ENCODE assay signal across 8 mouse cellular contexts in genomic region chr2:30161809-30162208, GRCm38 (mm10). TPM values are rescaled to one million over a fixed set of nuclear protein-coding genes. Genes with fewer than 3 reads are reported as not detected.
DNase-seq lines count a peak whose midpoint lies in the region; ATAC-seq and TF ChIP-seq lines count a peak whose summit lies in the region.

No protein-coding gene starts in this region.

- TF ChIP-seq POLR2A in kidney, adult 2 months (IDR thresholded peaks at IDR 0.05; ENCODE audit: low read depth, low read length) = no peak
- TF ChIP-seq POLR2A in CH12.LX (IDR thresholded peaks at IDR 0.05; ENCODE audit: low read depth, low read length) = no peak

- peak; percentile 27; the same call in 1 of the 2 replicates for TF ChIP-seq CTCF in kidney, adult 2 months (conservative IDR thresholded peaks at IDR 0.05; ENCODE audit: insufficient read depth, insufficient read length, low read depth, low read length)
- peak; percentile 41 to 94 for TF ChIP-seq CTCF in CH12.LX (conservative IDR thresholded peaks at IDR 0.05 in 1 of 2, IDR thresholded peaks at IDR 0.05 in 1 of 2; ENCODE audit: low read depth in 2 of 2, low read length in 2 of 2)
- TF ChIP-seq CTCF in lung, postnatal 0 days (IDR thresholded peaks at IDR 0.05) = peak; percentile 85

- H3K27me3 ChIP-seq in kidney, adult 2 months (replicated peaks; ENCODE audit: control insufficient read depth, insufficient read depth, low read length) = no peaks in the 10 kb centered on the region
- H3K27me3 ChIP-seq in CH12.LX (replicated peaks) = no peaks in the 10 kb centered on the region
- no peaks in the 10 kb centered on the region for H3K27me3 ChIP-seq in lung, postnatal 0 days (replicated peaks; ENCODE audit: insufficient read depth, low read length)
- H3K27me3 ChIP-seq in neural tube, embryonic 15.5 days (replicated peaks) = no peaks in the 10 kb centered on the region

- H3K4me1 ChIP-seq in kidney, adult 2 months (ENCODE audit: control insufficient read depth, insufficient read depth, low read length) = no peaks in the 10 kb centered on the region
- H3K4me1 ChIP-seq in CH12.LX (ENCODE audit: control insufficient read depth in 1 of 2, insufficient read depth in 2 of 2) = no peaks in the 10 kb centered on the region
- H3K4me1 ChIP-seq in lung, postnatal 0 days (ENCODE audit: insufficient read depth, low read depth, low read length) = no peaks in the 10 kb centered on the region
- peaks cover 3% of the 10 kb centered on the region; the same call in 1 of the 2 replicates for H3K4me1 ChIP-seq in neural tube, embryonic 15.5 days

- dilution Hi-C loops in CH12.LX (cut with MboI; ENCODE audit: extremely low pct_ligation_motif_present, extremely low pct_unique_long_range_greater_than_20kb, low sequenced_read_pairs) = no loop called here

- H3K27ac ChIP-seq in kidney, adult 2 months (ENCODE audit: insufficient read depth, low read depth, low read length) = no peak overlapping the region
- H3K27ac ChIP-seq in CH12.LX (ENCODE audit: insufficient read depth, low read depth) = no peak overlapping the region
- no peak overlapping the region for H3K27ac ChIP-seq in lung, postnatal 0 days (ENCODE audit: low read length)
- no peak overlapping the region for H3K27ac ChIP-seq in neural tube, embryonic 15.5 days (replicated peaks)

- no peak overlapping the region for H3K4me2 ChIP-seq in CH12.LX (ENCODE audit: insufficient read depth, low read depth, poor library complexity, severe bottlenecking)
- no peak overlapping the region for H3K4me2 ChIP-seq in lung, postnatal 0 days (replicated peaks; ENCODE audit: low read depth, low read length)
- no peak overlapping the region for H3K4me2 ChIP-seq in neural tube, embryonic 15.5 days

- peak; percentile 88 for TF ChIP-seq RAD21 in CH12.LX (IDR thresholded peaks at IDR 0.05; ENCODE audit: low read depth, low read length)

- DNase-seq in kidney, adult 2 months = peak; percentile 59
- no peak for DNase-seq in kidney, adult 11 months
- peak; percentile 59 for DNase-seq in CH12.LX (ENCODE audit: extremely low read depth)
- DNase-seq in adipocyte (ENCODE audit: low spot score) = peak; percentile 71
- DNase-seq in lung, postnatal 0 days (ENCODE audit: low spot score) = peak; percentile 65
- no peak for DNase-seq in layer of hippocampus, adult 9-11 months
- no peak for DNase-seq in left cerebral cortex, postnatal 36 days (ENCODE audit: low spot score in 2 of 2)

- H3K4me3 ChIP-seq in kidney, adult 2 months (ENCODE audit: insufficient read depth, low read depth, low read length) = no peak overlapping the region
- no peak overlapping the region for H3K4me3 ChIP-seq in CH12.LX (replicated peaks in 1 of 3; ENCODE audit: low read depth in 2 of 3, low read length in 2 of 3, poor library complexity in 1 of 3)
- H3K4me3 ChIP-seq in lung, postnatal 0 days (ENCODE audit: low read depth, low read length) = no peak overlapping the region
- no peak overlapping the region for H3K4me3 ChIP-seq in neural tube, embryonic 15.5 days (replicated peaks)

- no peak for TF ChIP-seq EP300 in CH12.LX (IDR thresholded peaks at IDR 0.05; ENCODE audit: low read length)
- no peak for TF ChIP-seq EP300 in lung, postnatal 0 days (IDR thresholded peaks at IDR 0.05)

- no peak for ATAC-seq in lung, postnatal 0 days
- no peak for ATAC-seq in neural tube, embryonic 15.5 days (ENCODE audit: low FRiP score)

- no peaks in the 10 kb centered on the region for H3K79me2 ChIP-seq in CH12.LX (replicated peaks; ENCODE audit: control insufficient read depth, extremely low read depth, insufficient read depth, poor library complexity, severe bottlenecking)

- no peaks in the 10 kb centered on the region for H3K36me3 ChIP-seq in kidney, adult 2 months (ENCODE audit: control insufficient read depth, insufficient read depth, low read length)
- H3K36me3 ChIP-seq in CH12.LX (replicated peaks in 1 of 2; ENCODE audit: control insufficient read depth in 1 of 2, insufficient read depth in 1 of 2, low read length in 1 of 2) = no peaks in the 10 kb centered on the region
- H3K36me3 ChIP-seq in lung, postnatal 0 days (ENCODE audit: insufficient read depth, low read length) = no peaks in the 10 kb centered on the region
- no peaks in the 10 kb centered on the region for H3K36me3 ChIP-seq in neural tube, embryonic 15.5 days

- in situ Hi-C loops in CH12.LX (cut with MboI; ENCODE audit: low pct_ligation_motif_present, low pct_unique_long_range_greater_than_20kb, low sequenced_read_pairs) = loop anchor here (10.0 kb wide), 1 partner anchor 117 kb away; the partner anchor contains the start of gene Wdr34

- intact Hi-C loops in left cerebral cortex, postnatal 36 days (cut with DNase I) = loop anchor here (5.0 to 10.0 kb wide), 2 partner anchors 35 to 87 kb away; partner anchors contain the start of gene Pkn3

- peaks cover 10% of the 10 kb centered on the region for H3K9me3 ChIP-seq in CH12.LX (replicated peaks; ENCODE audit: low read length)
- no peaks in the 10 kb centered on the region for H3K9me3 ChIP-seq in lung, postnatal 0 days (ENCODE audit: low read length)
- H3K9me3 ChIP-seq in neural tube, embryonic 15.5 days (replicated peaks) = peaks cover 4% of the 10 kb centered on the region; the same call in 1 of the 2 replicates

- H3K9ac ChIP-seq in CH12.LX (ENCODE audit: insufficient read depth, low read depth) = no peak overlapping the region
- H3K9ac ChIP-seq in lung, postnatal 0 days (replicated peaks; ENCODE audit: low read depth) = no peak overlapping the region
- H3K9ac ChIP-seq in neural tube, embryonic 15.5 days (replicated peaks) = no peak overlapping the region

TF ChIP-seq in CH12.LX, 34 proteins besides CTCF, POLR2A, EP300 and RAD21:
- TF ChIP-seq SMC3 (IDR thresholded peaks at IDR 0.05; ENCODE audit: low read depth, low read length) (peak; percentile 91), ZC3H11A (IDR thresholded peaks at IDR 0.05; ENCODE audit: low read depth, low read length) (peak; percentile 74), MAX (IDR thresholded peaks at IDR 0.05; ENCODE audit: low read length) (no peak)

RNA-seq across cellular contexts. Expression of gene Endog, which starts 9.5 kb away (rescaled TPM):
- polyA plus RNA-seq in kidney, adult 2 months (2012; rRNA removed) = 78.0 and 98.0 TPM in 2 replicates
- 9.2 and 9.7 TPM in 2 replicates for total RNA-seq in CH12.LX (2012; rRNA removed)
- 0.23 TPM in 1 of 2 replicates, not detected in the other for total RNA-seq in CH12.LX (2014; rRNA removed)
- polyA plus RNA-seq in CH12.LX (2012; ENCODE audit: insufficient read length, low read depth) = not detected in 2 replicates
- 19.6 and 24.4 TPM in 2 replicates for polyA plus RNA-seq in lung, postnatal 0 days (2015; fragmentation: Nextera tagmentation; extraction: Ambion mirVana)
- 26.9 and 27.1 TPM in 2 replicates for polyA plus RNA-seq in neural tube, embryonic 15.5 days (2015; fragmentation: Nextera tagmentation; extraction: Ambion mirVana)
- total RNA-seq in left cerebral cortex, postnatal 36 days (2021) = 10 to 100 TPM; 19.3 to 25.0 TPM

RNA-seq across cellular contexts. Expression of gene Spout1, which starts 16.4 kb away (rescaled TPM):
- polyA plus RNA-seq in kidney, adult 2 months (2012; rRNA removed) = 22.8 and 23.6 TPM in 2 replicates
- total RNA-seq in CH12.LX (2012; rRNA removed) (49.2 and 56.7 TPM in 2 replicates), CH12.LX (2014; rRNA removed) (34.8 and 38.4 TPM in 2 replicates)
- 62.3 and 63.7 TPM in 2 replicates for polyA plus RNA-seq in CH12.LX (2012; ENCODE audit: insufficient read length, low read depth)
- polyA plus RNA-seq in lung, postnatal 0 days (2015; fragmentation: Nextera tagmentation; extraction: Ambion mirVana) = 21.7 and 23.4 TPM in 2 replicates
- polyA plus RNA-seq in neural tube, embryonic 15.5 days (2015; fragmentation: Nextera tagmentation; extraction: Ambion mirVana) = 70.5 and 72.5 TPM in 2 replicates
- 10 to 100 TPM; 36.8 to 37.4 TPM for total RNA-seq in left cerebral cortex, postnatal 36 days (2021)

RNA-seq across cellular contexts. Expression of gene Tbc1d13, which starts 28.3 kb away (rescaled TPM):
- polyA plus RNA-seq in kidney, adult 2 months (2012; rRNA removed) = 156 and 161 TPM in 2 replicates
- 32.1 and 35.1 TPM in 2 replicates for total RNA-seq in CH12.LX (2012; rRNA removed)
- 21.4 and 25.9 TPM in 2 replicates for total RNA-seq in CH12.LX (2014; rRNA removed)
- polyA plus RNA-seq in CH12.LX (2012; ENCODE audit: insufficient read length, low read depth) = 36.1 and 36.8 TPM in 2 replicates
- polyA plus RNA-seq in lung, postnatal 0 days (2015; fragmentation: Nextera tagmentation; extraction: Ambion mirVana) = 4.5 and 6.5 TPM in 2 replicates
- 11.3 TPM in 2 replicates for polyA plus RNA-seq in neural tube, embryonic 15.5 days (2015; fragmentation: Nextera tagmentation; extraction: Ambion mirVana)
- 10 to 100 TPM; 48.0 to 63.9 TPM for total RNA-seq in left cerebral cortex, postnatal 36 days (2021)

RNA-seq across cellular contexts. Expression of gene Zer1, which starts 37.4 kb away (rescaled TPM):
- 45.8 and 59.5 TPM in 2 replicates for polyA plus RNA-seq in kidney, adult 2 months (2012; rRNA removed)
- total RNA-seq in CH12.LX (2012; rRNA removed) (9.5 and 13.4 TPM in 2 replicates), CH12.LX (2014; rRNA removed) (4.8 and 5.5 TPM in 2 replicates)
- polyA plus RNA-seq in CH12.LX (2012; ENCODE audit: insufficient read length, low read depth) = 13.3 and 15.0 TPM in 2 replicates
- 4.9 and 5.0 TPM in 2 replicates for polyA plus RNA-seq in lung, postnatal 0 days (2015; fragmentation: Nextera tagmentation; extraction: Ambion mirVana)
- polyA plus RNA-seq in neural tube, embryonic 15.5 days (2015; fragmentation: Nextera tagmentation; extraction: Ambion mirVana) = 12.4 and 14.5 TPM in 2 replicates
- 100 to 1,000 TPM; 154 to 161 TPM for total RNA-seq in left cerebral cortex, postnatal 36 days (2021)

RNA-seq across cellular contexts. Expression of gene Kyat1, which starts 43.8 kb away (rescaled TPM):
- polyA plus RNA-seq in kidney, adult 2 months (2012; rRNA removed) = 71.6 and 88.3 TPM in 2 replicates
- total RNA-seq in CH12.LX (2012; rRNA removed) (5.3 and 7.0 TPM in 2 replicates), CH12.LX (2014; rRNA removed) (5.0 and 5.5 TPM in 2 replicates)
- 5.2 and 5.4 TPM in 2 replicates for polyA plus RNA-seq in CH12.LX (2012; ENCODE audit: insufficient read length, low read depth)
- polyA plus RNA-seq in lung, postnatal 0 days (2015; fragmentation: Nextera tagmentation; extraction: Ambion mirVana) = 12.7 and 17.1 TPM in 2 replicates
- 16.0 and 16.2 TPM in 2 replicates for polyA plus RNA-seq in neural tube, embryonic 15.5 days (2015; fragmentation: Nextera tagmentation; extraction: Ambion mirVana)
- 10 to 100 TPM; 14.2 to 15.4 TPM for total RNA-seq in left cerebral cortex, postnatal 36 days (2021)

Comparison
In these comparisons a context has a peak if more than half of its experiments do, and no peak if none do; other contexts are left out.
1. DNase-seq: peak in kidney, adult 2 months (single experiment), CH12.LX (single experiment), adipocyte (single experiment) and lung, postnatal 0 days (single experiment); none in kidney, adult 11 months (single experiment), layer of hippocampus, adult 9-11 months (single experiment) and left cerebral cortex, postnatal 36 days (0 of 2).
2. CTCF ChIP-seq: peak in every context shown above with its lines; median percentile 85 in lung, postnatal 0 days; 68 in CH12.LX; 27 in kidney, adult 2 months.
3. RNA of gene Endog, which starts 9.5 kb away (polyA plus RNA-seq): 78.0 to 98.0 TPM in kidney, adult 2 months, 26.9 to 27.1 TPM in neural tube, embryonic 15.5 days and 19.6 to 24.4 TPM in lung, postnatal 0 days; not detected in CH12.LX; every median in the first group is over 10 times any median in the second.